Mouse (Mus musculus): ENCODE results near the gene Pomgnt1.

The Pomgnt1 gene

DNA sequence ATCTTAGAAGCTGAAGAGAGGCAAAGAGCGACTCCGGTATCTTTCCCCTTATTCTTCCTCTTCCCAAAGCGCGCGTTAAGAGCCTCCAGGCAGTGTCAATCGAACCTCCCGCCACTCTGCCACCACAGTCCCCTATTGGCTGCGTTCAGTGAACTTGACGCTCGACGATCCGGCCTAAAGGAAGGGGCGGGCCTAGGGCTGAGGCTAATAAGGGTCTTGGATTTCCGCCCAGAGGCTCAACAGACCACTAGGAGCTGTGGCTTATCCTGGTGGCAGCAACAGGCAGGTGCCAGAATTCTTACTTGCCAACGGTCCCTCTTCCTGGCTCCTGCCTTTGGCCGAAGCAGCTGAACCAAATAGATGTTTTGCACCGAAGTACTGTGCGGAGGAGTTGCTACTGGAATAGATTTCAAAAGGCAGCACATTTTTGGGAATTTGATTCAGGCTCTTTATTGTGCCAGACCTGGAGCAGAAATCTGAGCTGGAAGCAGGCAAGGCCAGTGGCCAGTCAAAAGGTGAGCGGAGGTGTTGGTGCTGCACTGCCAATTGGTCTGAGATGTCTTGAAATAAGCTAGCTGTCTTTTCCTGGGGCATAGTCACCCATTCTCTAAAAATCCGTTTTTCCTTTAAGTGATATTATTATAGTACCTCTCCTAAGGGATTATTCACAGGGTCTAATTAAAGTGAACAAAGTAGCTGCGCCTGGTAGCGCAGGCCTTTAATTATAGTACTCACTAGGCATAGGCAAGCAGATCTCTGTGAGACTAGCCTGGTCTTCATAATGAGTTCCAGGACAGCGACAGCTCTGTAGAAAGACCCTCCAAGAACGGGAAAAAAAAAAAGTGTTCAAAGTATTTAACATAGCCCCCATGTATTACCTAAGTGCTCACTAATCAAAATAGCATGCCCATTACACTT, at the start of gene Pomgnt1, which contains the start of gene Rad54l:
Pomgnt1 (plus strand) TSS at position 239 of the 918 bp plus-strand sequence.
Rad54l (minus strand) TSS at position 89 of the 918 bp plus-strand sequence.
- DNase-seq (ENCODE audit: low spot score), result peak; percentile 62

DNA sequence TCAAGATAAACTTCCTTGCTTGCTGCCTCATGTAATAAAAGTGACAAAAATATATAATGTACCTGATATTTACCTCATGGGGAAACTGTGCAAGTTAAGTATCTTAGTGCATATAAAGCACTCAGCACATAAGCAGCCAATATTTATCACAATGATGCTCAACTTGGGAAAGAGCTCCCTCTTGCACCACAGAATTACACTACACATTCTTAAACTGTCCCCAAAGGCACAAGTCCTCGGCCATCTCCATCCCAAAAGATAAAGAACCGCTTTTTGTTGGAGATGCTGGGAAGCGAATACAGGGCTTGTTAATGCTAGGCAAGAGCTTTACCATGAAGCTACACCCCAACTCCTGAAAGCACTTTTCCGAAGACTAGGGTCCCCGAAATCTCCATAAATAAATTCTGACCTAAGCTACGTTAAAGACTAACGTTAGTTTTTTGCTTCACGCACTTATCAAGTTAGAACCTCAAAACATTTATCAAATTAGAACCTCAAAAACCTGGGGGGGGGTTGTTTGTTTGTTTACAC, 49.4 kb upstream of the Pomgnt1 start:
- no peak for DNase-seq (ENCODE audit: low spot score)

DNA sequence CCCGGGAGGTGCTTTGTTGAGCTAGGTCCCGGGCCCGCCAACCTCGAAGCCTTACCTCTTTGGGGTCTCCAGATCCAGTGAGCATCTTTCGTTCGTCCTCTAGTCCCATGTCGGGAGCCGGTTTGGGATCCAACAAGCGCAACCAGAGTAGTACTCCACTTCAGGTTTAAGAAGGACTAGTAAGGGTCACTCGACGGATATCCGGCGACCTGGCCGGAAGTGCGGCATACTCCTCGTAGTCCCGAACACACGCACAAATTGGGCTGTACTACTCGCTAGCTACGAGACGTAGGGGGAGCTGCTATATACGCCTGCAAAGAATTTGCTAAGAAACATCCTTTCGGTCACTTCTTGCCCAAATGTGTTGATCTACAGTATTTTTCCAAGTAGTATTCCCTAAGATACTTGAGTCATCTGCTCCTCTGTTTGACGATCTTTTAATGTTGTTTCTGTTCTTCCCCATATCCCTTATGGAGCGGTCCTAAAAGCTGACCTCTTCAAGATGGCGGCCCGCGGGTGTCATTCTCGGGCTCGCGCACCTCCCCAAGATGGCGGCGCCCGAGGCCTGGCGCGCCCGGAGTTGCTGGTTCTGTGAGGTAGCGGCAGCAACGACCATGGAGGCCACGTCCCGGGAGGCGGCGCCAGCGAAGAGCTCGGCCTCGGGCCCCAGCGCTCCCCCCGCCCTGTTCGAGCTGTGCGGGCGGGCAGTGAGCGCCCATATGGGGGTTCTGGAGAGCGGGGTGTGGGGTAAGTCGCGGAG, 48.6 kb upstream of the Pomgnt1 start, which contains the start of the genes Uqcrh and Lrrc41:
Uqcrh (minus strand) TSS at position 211 of the 760 bp plus-strand sequence.
Lrrc41 (plus strand) TSS at position 409 of the 760 bp plus-strand sequence.
- peak; percentile 91 for DNase-seq (ENCODE audit: low spot score)

DNA sequence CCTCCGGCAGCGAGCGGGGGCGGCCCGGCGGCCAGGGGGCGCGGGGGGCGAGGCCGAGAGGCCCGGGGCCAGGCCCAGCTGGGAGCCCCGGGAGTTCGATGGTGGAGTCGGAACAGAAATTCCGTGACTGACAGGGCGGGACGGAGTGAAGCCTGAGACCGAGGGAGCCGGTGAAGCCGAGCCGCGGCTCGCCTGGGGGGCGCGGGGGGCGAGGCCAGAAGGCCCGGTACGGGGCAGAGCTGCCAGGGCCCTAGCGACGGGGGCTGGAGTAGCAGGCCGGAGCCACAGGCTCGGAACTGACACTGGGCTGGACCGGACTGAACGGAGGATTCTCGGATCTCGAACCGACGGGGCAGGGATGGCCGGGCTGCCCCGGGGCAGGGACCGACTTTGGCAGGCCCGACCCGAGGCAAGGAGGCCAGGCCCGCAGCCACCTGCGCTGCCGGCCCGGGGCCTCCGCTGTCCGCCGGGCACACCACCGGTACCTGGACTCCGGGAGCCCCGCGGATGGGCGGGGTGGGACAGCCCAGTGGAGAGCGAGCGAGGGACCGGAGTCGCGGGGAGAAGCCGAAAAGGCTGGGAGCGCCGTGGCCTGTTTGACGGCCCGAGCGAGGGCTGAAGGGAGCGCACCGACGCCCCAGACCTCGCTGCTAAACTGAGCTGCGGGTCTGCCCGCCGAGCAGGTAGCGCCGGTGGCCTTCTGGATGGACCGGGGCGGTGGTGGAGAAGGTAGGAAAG, 47.8 kb upstream of the Pomgnt1 start:
- peak; percentile 61 for DNase-seq (ENCODE audit: low spot score)

DNA sequence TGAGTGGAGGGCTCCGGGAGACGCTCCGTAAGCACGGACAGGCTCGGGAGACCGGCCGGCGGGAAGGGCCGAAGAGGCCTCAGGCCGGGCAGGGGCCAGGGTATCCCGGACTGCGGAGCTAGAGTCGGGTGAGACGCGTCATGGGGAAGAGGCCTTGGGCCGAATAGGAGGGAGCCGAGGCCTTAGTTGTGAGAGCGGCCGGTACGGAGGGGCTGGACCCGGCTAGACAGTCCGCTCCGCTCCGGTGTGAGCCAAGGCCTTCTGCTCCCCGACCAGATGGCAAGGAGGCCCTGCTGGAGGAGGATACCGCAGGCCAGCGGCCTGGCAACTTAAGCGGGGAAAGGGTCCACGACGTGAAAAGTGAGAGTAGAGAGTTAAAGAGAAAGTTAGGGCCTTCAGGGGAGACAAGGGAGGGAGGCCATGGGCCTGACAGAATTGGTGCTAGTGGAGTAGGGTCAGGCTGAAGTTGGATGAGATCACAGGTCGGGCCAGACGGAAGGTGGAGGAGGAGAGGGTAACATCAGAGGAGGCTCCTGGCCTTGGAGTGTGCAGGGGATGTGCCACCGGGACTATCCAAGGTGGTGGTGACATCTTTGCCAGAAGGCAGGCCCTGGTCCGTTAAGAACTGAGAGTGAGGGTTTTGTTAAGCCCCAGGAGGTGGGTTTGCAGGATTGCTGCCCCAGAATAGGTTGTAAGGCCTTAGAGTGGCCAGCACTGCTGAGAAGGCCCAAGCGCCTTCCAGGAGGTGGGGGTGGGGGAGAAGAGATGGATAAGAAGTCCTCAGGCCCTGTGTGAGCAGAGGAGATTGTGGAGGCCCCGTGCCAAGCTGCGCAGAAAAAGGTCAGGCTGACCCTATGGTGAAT, 47.0 kb upstream of the Pomgnt1 start:
- peak; percentile 40 for DNase-seq (ENCODE audit: low spot score)

DNA sequence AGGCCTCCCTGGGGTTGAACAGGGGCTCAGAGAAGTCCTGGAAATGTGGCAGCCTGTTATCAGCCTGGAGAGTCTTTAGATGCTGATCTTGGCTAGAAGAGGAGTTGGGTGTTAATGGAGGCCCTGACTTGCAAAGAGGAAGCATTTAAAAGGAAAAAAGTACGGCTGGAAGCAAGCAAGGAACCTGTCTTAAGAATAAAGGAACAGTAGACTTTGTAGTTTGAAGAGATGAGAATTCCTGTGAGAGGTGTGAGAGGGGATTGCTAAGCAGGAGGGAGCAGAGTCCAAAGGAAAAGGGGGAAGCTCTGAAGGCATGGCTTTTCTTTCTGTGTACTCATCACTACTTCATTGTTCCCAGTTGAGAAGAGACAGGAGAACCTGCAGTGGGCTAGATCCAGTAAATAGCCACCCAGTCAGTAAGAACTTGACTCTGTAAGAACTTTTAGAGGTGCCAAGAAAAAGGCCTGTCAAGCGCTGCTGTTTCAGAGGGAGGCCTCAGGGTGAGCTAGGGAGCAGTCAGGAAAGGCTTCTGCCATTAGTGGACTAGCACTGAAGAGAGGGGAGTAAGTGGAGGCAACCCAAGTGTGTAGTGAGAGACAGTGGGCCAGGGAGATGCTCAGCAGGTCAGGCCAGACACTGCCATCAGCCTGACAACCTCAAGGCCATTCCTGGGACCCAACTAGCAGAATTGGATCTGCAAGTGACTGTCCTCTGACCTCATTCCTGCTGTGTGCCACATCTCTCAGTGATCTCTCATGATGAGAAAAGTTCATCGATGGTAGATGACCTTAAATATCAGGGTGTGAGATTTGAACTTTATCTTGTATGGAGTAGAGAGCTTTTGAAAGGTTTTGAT, 46.2 kb upstream of the Pomgnt1 start:
- no peak for DNase-seq (ENCODE audit: low spot score)

DNA sequence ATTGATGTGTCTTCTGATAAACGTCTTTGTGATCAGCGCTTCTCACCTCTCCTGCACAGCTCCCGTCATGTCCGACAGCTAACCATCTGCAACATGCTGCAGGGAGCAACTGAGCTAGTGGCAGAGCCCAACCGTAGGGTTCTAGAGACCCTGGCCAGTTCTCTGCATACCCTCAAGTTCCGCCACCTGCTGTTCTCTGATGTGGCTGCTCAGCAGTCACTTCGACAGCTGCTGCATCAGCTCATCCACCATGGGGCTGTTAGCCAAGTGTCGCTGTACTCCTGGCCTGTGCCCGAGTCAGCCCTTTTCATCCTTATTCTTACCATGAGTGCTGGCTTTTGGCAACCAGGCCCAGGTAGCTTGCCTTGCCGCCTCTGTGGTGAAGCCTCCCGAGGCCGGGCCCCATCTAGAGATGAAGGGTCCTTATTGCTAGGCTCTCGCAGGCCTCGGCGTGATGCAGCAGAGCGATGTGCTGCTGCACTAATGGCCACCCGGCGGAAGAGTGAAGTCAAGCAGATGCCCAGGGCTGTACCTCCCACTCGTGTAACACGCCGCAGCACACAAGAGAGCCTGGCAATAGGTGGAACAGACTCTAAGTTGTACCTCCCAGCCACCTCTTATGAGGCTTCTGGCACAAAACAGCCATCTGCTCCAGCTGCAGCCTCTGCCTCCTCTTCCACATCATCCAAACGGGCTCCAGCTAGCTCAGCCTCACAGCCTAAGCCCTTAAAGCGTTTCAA, 35.0 kb upstream of the Pomgnt1 start:
- DNase-seq (ENCODE audit: low spot score), result no peak

DNA sequence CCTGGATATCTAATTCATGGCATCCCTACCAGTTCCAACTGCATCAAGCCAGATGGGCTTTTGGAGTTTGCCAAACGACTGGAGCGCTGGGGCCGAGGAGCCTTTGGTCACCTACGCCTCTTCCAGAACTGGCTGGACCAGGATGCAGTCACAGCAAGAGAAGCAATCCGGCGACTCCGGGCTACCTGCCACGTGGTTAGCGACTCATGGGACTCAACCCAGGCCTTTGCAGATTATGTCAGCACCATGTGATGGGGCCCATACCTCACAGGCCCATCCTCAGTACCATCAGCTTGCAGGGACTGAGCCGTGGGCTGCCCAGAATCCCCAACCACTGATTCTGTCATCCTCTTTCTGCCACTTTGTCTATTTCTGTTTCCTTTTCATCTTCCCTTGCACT, 27.3 kb upstream of the Pomgnt1 start:
- DNase-seq (ENCODE audit: low spot score), result no peak

DNA sequence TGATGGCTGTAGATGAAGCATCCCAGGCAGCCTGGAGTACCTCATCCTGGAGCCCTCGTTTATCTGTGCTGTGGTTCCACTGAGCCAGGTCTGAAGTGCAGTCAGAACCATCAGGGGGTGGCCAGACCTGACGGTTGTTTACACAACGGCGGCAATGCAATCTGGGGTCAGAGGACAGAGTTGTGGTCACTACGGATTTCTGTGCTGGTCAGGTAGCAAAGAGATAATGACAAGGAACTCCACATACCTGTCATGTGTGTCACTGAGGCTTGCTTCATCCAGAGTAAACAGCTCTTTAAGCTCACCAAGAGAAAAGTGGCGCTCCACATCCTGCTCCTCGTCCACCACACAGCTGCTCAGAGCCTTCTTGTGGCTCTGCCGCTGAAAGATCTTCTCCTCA, 26.4 kb upstream of the Pomgnt1 start:
- no peak for DNase-seq (ENCODE audit: low spot score)

DNA sequence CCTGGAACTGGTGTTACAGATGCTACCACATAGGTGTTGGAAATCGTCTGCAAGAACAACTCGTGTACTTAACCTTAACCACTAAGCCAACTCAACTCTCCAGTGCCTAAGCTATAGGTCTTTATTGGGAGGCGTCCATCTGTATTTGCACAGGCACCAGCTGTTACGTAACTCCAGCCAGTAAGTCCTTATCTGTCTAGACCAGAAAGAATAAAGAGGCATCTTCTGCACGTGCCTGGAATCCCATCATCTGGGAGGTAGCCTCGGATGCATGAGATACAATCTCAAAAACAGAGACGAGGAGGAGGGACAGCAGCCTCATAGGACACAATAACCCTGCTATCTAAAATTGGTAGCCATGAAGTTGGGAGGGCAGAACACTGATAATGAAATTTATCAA, 22.7 kb upstream of the Pomgnt1 start:
- DNase-seq (ENCODE audit: low spot score), result no peak

DNA sequence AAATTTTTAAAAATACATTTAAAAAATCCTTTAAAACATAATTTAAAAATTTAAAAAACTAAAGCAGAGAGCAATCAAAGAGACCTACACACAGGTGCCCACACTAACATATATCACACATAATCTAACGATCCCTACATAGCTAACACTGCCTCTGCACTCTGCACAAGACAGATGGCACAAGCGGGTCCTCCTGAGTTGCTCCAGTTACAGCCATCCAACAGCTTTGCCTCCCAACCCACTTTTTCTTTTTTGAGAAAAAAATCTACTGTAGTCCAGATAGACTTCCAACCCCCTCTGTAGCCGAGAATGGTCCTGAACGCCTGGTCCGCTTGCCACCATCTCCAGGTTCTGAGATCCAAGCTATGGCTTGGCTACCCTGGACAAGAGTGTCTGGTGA, 18.4 kb upstream of the Pomgnt1 start:
- DNase-seq (ENCODE audit: low spot score), result no peak

DNA sequence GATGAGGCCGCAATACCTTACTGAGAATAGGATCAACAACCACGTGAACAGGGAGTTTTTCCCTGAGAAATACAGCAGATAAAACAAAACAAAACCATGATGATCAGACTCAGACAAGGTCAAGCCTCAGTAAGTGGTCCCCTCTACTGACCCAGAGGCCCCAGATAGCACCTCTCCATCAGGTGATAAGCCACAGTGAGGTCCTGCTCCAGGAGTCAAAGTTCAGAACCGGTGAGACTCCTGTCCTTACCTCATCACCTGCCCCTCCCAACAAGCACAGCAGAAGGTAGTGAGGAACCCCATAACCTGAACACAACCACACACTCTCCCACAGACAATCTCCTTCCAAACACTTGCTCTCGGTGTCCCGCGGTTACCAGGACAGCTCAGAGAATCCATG, 12.9 kb upstream of the Pomgnt1 start:
- DNase-seq (ENCODE audit: low spot score), result no peak

DNA sequence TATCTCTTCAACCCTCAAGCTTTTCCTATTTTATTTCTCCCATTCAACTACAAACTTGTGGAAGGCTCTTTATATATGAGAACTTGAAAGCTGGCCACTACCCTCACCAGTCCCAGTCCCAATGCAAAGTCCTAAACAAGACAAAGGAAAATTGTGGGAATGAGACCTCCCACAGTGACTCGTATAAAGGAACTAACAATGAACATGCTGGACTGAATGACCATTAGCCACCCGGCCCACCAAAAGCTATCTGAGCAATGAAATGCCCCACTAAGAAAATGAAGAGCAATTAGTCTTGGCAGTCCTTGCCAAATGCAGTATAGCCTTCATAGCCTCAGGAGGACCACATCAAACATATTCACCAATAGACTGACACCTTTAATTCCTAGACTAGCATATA, 12.2 kb upstream of the Pomgnt1 start:
- no peak for DNase-seq (ENCODE audit: low spot score)

DNA sequence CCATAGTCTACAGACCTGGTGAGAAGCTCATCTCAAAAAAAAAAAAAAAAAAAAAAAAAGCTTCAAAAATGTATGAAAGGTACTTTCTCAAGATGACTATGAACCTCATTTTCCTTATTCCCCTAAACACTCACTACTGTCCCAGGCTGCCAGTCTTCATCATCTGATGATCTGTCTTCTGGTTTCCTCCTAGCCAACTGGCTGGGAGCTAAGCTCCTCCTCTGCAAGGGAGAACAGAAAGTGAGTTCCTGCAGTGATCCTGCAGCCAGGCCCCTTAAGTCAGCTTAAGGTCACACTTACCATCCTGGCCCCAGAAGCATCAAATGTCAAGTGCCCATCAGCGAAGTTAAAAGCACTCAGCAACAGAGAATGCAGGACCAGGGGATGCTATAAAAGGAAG, 878 bp upstream of the Pomgnt1 start:
- no peak for DNase-seq (ENCODE audit: low spot score)

DNA sequence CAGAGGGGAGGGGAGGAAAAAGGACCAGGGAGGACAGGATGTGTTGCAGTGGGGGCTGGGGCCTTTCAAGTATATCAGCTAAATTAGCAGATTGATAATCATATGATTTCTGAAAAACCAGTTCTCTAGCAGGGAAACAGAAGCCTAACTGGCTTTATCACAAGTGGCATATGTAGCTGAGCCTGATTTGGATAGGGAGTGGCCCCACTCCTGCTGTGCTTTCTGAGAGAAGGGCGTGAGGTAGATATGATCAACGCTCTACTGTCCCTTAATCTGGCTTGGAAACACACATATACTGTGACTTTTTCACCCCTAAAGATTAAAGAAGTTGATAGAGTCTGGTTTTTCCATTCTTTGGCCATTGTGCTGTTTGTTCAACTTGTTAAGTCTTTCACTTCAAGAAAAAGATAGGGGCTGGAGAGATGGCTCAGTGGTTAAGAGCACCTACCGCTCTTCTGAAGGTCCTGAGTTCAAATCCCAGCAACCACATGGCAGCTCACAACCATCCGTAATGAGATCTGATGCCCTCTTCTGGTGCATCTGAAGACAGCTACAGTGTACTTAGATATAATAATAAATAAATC, 2.3 kb downstream of the Pomgnt1 start:
- no peak for DNase-seq (ENCODE audit: low spot score)

DNA sequence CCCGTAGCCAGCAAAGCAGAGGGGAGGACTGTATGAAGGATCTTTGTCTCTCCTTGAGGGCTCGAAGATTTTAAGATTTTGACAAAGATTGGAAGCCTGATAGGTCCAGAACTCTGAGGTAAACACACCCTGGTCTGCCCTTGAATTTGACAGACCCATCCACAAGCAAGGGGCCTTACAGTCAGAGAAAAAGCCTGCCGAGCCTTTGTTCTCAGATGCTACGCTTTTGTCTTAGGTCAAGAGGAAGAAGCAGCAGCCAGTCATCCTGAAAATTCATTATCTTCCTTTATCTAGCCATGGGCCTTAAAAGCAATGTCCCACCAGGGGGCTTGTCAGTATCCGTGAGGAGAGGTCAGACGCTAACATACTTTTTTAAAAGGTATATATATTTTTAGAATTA, 4.3 kb downstream of the Pomgnt1 start:
- DNase-seq (ENCODE audit: low spot score), result no peak

DNA sequence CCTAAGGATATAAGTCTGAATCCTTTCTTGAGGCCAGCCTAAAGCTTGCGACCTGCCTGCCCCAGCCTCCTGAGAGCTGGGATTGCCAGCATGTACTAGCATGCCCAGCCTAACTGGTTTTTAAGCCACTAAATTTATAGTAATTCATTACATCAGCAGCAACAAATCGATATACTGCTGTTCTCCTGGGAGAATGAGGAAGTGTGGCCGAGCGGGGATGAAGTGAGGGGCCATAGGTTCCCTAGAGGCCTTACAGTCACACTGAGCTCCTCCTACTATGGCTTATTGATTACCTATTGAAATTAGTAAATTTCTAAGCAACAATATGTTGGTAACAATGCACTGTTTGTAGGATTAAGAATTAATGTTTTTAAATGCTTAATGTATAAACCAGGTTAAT, 9.5 kb downstream of the Pomgnt1 start:
- DNase-seq (ENCODE audit: low spot score), result no peak

DNA sequence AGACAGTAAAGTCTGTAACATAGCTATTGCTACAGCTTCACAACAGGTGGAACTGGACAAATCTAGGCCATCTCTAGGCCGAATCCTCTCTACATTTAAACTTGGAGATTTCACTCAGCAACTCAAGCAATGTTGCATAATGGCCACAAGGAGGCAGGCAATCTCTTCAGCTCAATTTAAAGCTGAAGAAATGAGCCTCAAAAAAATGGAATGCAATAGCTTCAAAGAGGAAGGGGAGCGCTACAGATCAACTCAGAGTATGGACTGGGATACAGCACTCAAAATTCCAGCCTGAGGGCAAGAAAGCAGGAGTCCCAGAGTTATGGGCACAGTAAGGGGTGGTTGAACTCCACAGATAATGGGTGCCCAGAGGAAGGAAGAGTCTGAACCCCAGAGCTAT, 11.3 kb downstream of the Pomgnt1 start:
- DNase-seq (ENCODE audit: low spot score), result no peak

DNA sequence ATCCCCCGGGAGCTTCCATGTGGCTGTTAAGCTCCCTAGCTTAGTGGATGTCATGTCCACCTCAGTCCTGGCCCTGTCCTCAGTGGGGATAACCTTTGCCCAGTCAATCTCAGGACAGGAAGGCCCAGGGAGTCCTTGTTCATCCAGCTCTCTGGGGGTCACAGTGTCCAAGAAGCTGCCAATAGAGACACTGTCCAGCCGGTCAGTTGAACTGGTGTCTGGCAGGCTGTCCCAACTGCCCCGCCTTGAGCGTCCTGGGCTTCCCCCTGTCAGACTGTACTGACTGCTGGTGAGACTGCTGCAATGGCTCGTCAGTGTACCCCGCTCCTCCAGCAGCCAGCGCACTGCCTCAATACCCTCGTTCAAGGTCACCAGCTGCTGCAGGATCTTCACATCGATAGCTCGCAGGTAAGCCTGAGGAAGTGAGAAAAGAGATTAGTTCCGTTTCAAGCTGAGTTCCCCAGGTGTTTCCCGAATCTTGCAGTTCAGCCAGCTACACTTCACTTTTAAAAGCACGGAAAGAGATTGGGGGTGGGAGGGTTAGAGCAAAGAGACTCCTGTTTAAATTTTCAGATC, 13.9 kb downstream of the Pomgnt1 start:
- no peak for DNase-seq (ENCODE audit: low spot score)

All from ovary, postnatal 14 days (tissue).